23 mouse cellular contexts compared by ENCODE assay signal in the genomic region with DNA sequence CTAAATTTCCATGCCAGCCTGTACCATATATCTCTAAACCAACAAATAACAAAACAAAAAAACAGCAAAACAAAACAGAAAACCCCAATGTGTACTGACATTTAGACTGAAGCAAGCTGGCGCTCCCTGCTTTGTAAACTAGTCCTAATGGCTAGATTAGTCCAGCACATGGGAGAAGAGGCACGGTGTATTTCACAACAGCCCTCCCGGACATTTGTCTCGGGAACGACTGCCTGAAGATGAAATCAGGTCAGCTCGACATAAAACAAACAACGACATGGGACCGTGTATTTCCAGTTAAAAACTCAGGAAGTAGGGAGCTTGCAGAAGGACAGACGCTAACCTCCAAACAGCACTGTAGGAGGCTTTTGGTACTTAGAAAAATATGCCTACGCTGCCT.
A peak's percentile ranks its signal among the peaks of the same experiment; 100 is the strongest.
DNase-seq lines count a peak whose midpoint lies in the region; ATAC-seq and TF ChIP-seq lines count a peak whose summit lies in the region.
"Had no signal": no experiment of that assay in that cellular context is flagged by ENCODE, and none has a peak within 500 bp of the region (broad histone marks: within the 10 kb centered on the region; RNA-seq: fewer than 3 reads in every experiment).

No protein-coding gene starts in this region.

- H3K4me1 ChIP-seq in liver, adult 2 months (ENCODE audit: control insufficient read depth, insufficient read depth, low read length), result peaks cover 2% of the 10 kb centered on the region; the same call in 1 of the 2 replicates
- H3K4me1 ChIP-seq in liver, embryonic 11.5 days (replicated peaks; ENCODE audit: control insufficient read depth, insufficient read depth, low read length), result no peaks in the 10 kb centered on the region
- no peaks in the 10 kb centered on the region for H3K4me1 ChIP-seq in kidney, embryonic 14.5 days (ENCODE audit: control insufficient read depth, insufficient read depth, low read length)
- H3K4me1 ChIP-seq: forebrain, embryonic 10.5 days; heart, embryonic 13.5 days; hindbrain, embryonic 12.5 days; kidney, embryonic 15.5 days had no signal

- no peak for TF ChIP-seq CTCF in liver, adult 2 months (IDR thresholded peaks at IDR 0.05; ENCODE audit: low read depth, low read length)

- WGBS in liver, adult 2 months, result 27% methylated on average over 10 of the region's 10 CpGs
- 76% methylated on average over 10 of the region's 10 CpGs for WGBS in liver, embryonic 11.5 days
- 59% methylated on average over 10 of the region's 10 CpGs for WGBS in kidney, embryonic 14.5 days

- H3K4me2 ChIP-seq in liver, embryonic 11.5 days, result no peak overlapping the region
- no peak overlapping the region for H3K4me2 ChIP-seq in kidney, embryonic 14.5 days (replicated peaks; ENCODE audit: low read depth, low read length)
- H3K4me2 ChIP-seq: heart, embryonic 13.5 days; hindbrain, embryonic 12.5 days; kidney, embryonic 15.5 days; midbrain, embryonic 11.5 days had no signal

- H3K36me3 ChIP-seq in liver, adult 2 months (ENCODE audit: control insufficient read depth, insufficient read depth, low read length), result no peaks in the 10 kb centered on the region
- H3K36me3 ChIP-seq in liver, embryonic 11.5 days (ENCODE audit: control insufficient read depth, insufficient read depth, low read length), result no peaks in the 10 kb centered on the region
- H3K36me3 ChIP-seq in kidney, embryonic 14.5 days (ENCODE audit: control insufficient read depth, insufficient read depth, low read length), result no peaks in the 10 kb centered on the region
- H3K36me3 ChIP-seq: forebrain, embryonic 10.5 days; heart, embryonic 13.5 days; hindbrain, embryonic 12.5 days; kidney, embryonic 15.5 days had no signal

- H3K79me2 ChIP-seq in liver, adult 2 months (ENCODE audit: control insufficient read depth, insufficient read depth, low read length), result no peaks in the 10 kb centered on the region

- H3K4me3 ChIP-seq in liver, adult 2 months (ENCODE audit: insufficient read depth, low read depth, low read length), result peak overlapping the region; percentile 9; the same call in 1 of the 2 replicates
- no peak overlapping the region for H3K4me3 ChIP-seq in liver, embryonic 11.5 days (ENCODE audit: low read depth, low read length)
- no peak overlapping the region for H3K4me3 ChIP-seq in kidney, embryonic 14.5 days (ENCODE audit: low read length)
- H3K4me3 ChIP-seq: forebrain, embryonic 10.5 days; heart, adult 2 months; heart, embryonic 13.5 days; hindbrain, embryonic 12.5 days; kidney, embryonic 15.5 days; left cerebral cortex, adult 2 months had no signal

- no peak for ATAC-seq in liver, embryonic 11.5 days (replicated peaks; ENCODE audit: low FRiP score)
- no peak for ATAC-seq in kidney, embryonic 14.5 days (ENCODE audit: low FRiP score, low TSS enrichment)
- ATAC-seq: forebrain, postnatal 0 days; intestine, embryonic 16.5 days had no signal

- no peak overlapping the region for H3K9ac ChIP-seq in liver, adult 2 months (ENCODE audit: low read depth, low read length)
- no peak overlapping the region for H3K9ac ChIP-seq in liver, embryonic 11.5 days (ENCODE audit: low read depth, low read length)
- no peak overlapping the region for H3K9ac ChIP-seq in kidney, embryonic 14.5 days (ENCODE audit: low read depth, low read length)
- H3K9ac ChIP-seq: forebrain, postnatal 0 days; heart, embryonic 13.5 days; hindbrain, embryonic 12.5 days; kidney, embryonic 15.5 days had no signal

- H3K27ac ChIP-seq in liver, adult 2 months (replicated peaks; ENCODE audit: insufficient read depth, low read depth, low read length), result no peak overlapping the region
- no peak overlapping the region for H3K27ac ChIP-seq in liver, embryonic 11.5 days (ENCODE audit: low read depth, low read length)
- no peak overlapping the region for H3K27ac ChIP-seq in kidney, embryonic 14.5 days (ENCODE audit: low read depth, low read length)
- H3K27ac ChIP-seq: forebrain, embryonic 10.5 days; heart, adult 2 months; heart, embryonic 13.5 days; hindbrain, embryonic 12.5 days; kidney, embryonic 15.5 days; left cerebral cortex, adult 2 months had no signal

- no peaks in the 10 kb centered on the region for H3K27me3 ChIP-seq in liver, adult 2 months (ENCODE audit: control insufficient read depth, insufficient read depth, low read length)
- no peaks in the 10 kb centered on the region for H3K27me3 ChIP-seq in liver, embryonic 11.5 days (replicated peaks; ENCODE audit: control insufficient read depth, insufficient read depth, low read length)
- no peaks in the 10 kb centered on the region for H3K27me3 ChIP-seq in kidney, embryonic 14.5 days (ENCODE audit: control insufficient read depth, insufficient read depth, low read length)
- H3K27me3 ChIP-seq: heart, embryonic 13.5 days; hindbrain, embryonic 12.5 days; kidney, embryonic 15.5 days had no signal

- no peak for TF ChIP-seq POLR2A in liver, adult 2 months (IDR thresholded peaks at IDR 0.05; ENCODE audit: extremely low read depth, insufficient read depth, low read length)

- H3K9me3 ChIP-seq in liver, embryonic 11.5 days (ENCODE audit: control insufficient read depth, low read length), result no peaks in the 10 kb centered on the region
- H3K9me3 ChIP-seq in kidney, embryonic 14.5 days (ENCODE audit: control insufficient read depth, low read length), result no peaks in the 10 kb centered on the region
- H3K9me3 ChIP-seq: forebrain, embryonic 10.5 days; heart, embryonic 13.5 days; hindbrain, embryonic 12.5 days; kidney, embryonic 15.5 days had no signal

- peak; percentile 26 for DNase-seq in adrenal gland, adult 2 months
- DNase-seq in adrenal gland, postnatal 25 days, result no peak
- DNase-seq in liver, adult 2 months (ENCODE audit: extremely low read depth, low read depth, low spot score), result peak; percentile 90
- no peak for DNase-seq in liver, embryonic 11.5 days (ENCODE audit: low spot score)
- DNase-seq in retina, postnatal 1 day, result peak; percentile 37
- DNase-seq in retina, embryonic 14.5 days (ENCODE audit: low spot score), result no peak
- no peak for DNase-seq in left cerebral cortex, adult 18-20 months (ENCODE audit: low spot score in 2 of 2)
- DNase-seq: cerebellum, adult 18-20 months; forebrain, postnatal 0 days; gastrocnemius, postnatal 25 days; heart, adult 2 months; heart, postnatal 14 days; kidney, postnatal 4 days; right cerebral cortex, postnatal 25 days; spleen, adult 18-20 months had no signal

Comparison
In these comparisons a context has a peak if more than half of its experiments do, and no peak if none do; other contexts are left out.
1. DNase-seq: peak in adrenal gland, adult 2 months (single experiment), liver, adult 2 months (single experiment) and retina, postnatal 1 day (single experiment); none in adrenal gland, postnatal 25 days (single experiment), liver, embryonic 11.5 days (single experiment), retina, embryonic 14.5 days (single experiment) and left cerebral cortex, adult 18-20 months (0 of 2).